Mouse (Mus musculus): Measurements from ENCODE around the gene Sh3bp2. TPM values are rescaled to one million over a fixed set of nuclear protein-coding genes. Genes with fewer than 3 reads are reported as not detected.

Sh3bp2 gene
- polyA plus RNA-seq, 1 experiment, result 29.7 TPM

DNA sequence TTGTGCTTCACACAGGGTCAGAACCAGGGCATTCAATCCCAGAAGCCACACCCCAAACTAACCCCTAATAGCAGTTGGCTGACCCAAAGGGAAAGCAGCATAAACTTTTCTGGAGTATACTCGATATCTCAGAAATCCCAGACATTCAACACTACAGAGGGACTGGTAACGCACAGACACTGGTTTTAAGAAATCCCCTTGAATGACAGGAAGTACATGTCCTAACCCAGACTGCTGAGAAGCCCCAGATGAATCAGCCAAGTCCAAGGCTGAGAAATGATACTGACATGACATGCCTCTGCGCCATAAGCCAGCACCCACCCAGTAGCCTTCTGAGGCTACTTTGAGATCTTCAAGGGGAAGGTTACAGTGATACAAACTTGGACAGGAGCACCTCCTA, 24.1 kb upstream of the Sh3bp2 start:
- Histone ChIP-seq H3K4me3 (replicated peaks; ENCODE audit: control insufficient read depth, low read depth, low read length) (no peak overlapping the region), H3K27ac (ENCODE audit: control insufficient read depth, insufficient read depth, low read depth, low read length, poor library complexity) (no peak overlapping the region), H3K4me1 (ENCODE audit: control insufficient read depth, insufficient read depth, low read length) (no peaks in the 10 kb centered on the region)
- no peak for TF ChIP-seq POLR2A (IDR thresholded peaks at IDR 0.05; ENCODE audit: borderline replicate concordance, control insufficient read depth, low read depth, low read length)
- WGBS, result 79% methylated on average over 3 of the region's 3 CpGs

DNA sequence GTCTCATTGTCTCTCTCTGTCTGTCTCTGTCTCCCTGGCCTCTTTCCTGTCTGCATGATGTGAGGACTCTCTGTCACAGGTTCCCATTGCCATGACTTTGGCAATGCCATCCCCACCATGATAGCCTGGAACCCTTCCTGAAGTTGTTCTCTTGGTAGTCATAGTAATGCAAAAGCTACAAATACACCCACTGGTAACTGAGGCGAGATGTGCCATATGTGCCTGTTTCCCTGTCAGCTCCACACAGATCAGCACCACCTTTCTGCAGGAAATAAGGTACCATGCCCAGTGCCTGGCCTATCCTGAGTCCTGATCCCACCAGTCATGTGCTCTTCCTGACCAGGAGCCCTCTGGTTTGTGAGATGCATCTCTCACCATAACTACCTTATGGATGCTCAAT, 23.2 kb upstream of the Sh3bp2 start:
- TF ChIP-seq CTCF (IDR thresholded peaks at IDR 0.05; ENCODE audit: control insufficient read depth, insufficient read depth, low read length) (no peak), POLR2A (IDR thresholded peaks at IDR 0.05; ENCODE audit: borderline replicate concordance, control insufficient read depth, low read depth, low read length) (no peak)
- H3K27ac ChIP-seq (ENCODE audit: control insufficient read depth, insufficient read depth, low read depth, low read length, poor library complexity), result no peak overlapping the region
- 95% methylated on average over 1 of the region's 1 CpGs for WGBS
- no peaks in the 10 kb centered on the region for H3K4me1 ChIP-seq (ENCODE audit: control insufficient read depth, insufficient read depth, low read length)
- no peak overlapping the region for H3K4me3 ChIP-seq (replicated peaks; ENCODE audit: control insufficient read depth, low read depth, low read length)

DNA sequence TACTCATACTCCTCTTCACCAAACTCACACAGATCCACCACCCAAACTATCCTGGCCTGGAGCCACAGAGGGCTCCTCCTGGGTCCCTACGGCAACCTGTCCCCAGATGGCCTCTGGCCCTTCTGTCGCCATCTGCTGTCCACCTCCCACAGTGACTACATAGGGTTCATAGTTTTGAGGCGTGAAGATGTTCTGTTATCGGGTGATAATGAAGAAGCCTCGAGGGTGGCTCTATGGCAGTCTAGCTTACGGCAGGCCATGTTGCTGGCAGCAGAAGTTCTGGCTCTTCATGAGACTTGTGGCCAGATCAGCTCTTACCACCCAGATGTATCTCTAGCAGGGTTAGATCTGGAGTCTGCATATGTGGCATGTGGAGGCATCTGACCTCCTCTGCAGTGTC, 22.8 kb upstream of the Sh3bp2 start:
- Histone ChIP-seq H3K27ac (ENCODE audit: control insufficient read depth, insufficient read depth, low read depth, low read length, poor library complexity) (no peak overlapping the region), H3K4me1 (ENCODE audit: control insufficient read depth, insufficient read depth, low read length) (no peaks in the 10 kb centered on the region), H3K4me3 (replicated peaks; ENCODE audit: control insufficient read depth, low read depth, low read length) (no peak overlapping the region)
- 73% methylated on average over 6 of the region's 6 CpGs for WGBS
- TF ChIP-seq CTCF (IDR thresholded peaks at IDR 0.05; ENCODE audit: control insufficient read depth, insufficient read depth, low read length) (no peak), POLR2A (IDR thresholded peaks at IDR 0.05; ENCODE audit: borderline replicate concordance, control insufficient read depth, low read depth, low read length) (no peak)

DNA sequence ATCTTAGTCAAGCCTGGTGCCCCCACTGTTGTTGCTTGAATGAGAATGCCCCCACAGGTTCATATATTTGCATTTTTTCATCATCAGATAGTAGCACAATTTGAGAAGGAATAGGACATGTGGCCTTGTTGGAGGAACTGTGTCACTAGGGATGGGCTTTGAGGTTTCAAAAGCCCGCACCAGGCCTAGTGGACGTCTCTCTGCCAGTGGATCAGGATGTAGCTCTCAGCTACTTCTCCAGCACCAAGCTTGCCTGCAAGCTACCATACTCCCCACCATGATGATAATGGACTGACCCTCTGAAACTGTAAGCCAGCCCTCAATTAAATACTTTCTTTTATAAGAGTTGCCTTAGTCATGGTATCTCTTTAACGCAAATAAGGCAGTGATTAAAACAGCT, 13.2 kb upstream of the Sh3bp2 start:
- no peak overlapping the region for H3K27ac ChIP-seq (ENCODE audit: control insufficient read depth, insufficient read depth, low read depth, low read length, poor library complexity)
- H3K4me3 ChIP-seq (replicated peaks; ENCODE audit: control insufficient read depth, low read depth, low read length), result no peak overlapping the region
- 64% methylated on average over 3 of the region's 3 CpGs for WGBS
- H3K4me1 ChIP-seq (ENCODE audit: control insufficient read depth, insufficient read depth, low read length), result no peaks in the 10 kb centered on the region; the same call in 1 of the 2 replicates
- no peak for TF ChIP-seq POLR2A (IDR thresholded peaks at IDR 0.05; ENCODE audit: borderline replicate concordance, control insufficient read depth, low read depth, low read length)
- TF ChIP-seq CTCF (IDR thresholded peaks at IDR 0.05; ENCODE audit: control insufficient read depth, insufficient read depth, low read length), result no peak

DNA sequence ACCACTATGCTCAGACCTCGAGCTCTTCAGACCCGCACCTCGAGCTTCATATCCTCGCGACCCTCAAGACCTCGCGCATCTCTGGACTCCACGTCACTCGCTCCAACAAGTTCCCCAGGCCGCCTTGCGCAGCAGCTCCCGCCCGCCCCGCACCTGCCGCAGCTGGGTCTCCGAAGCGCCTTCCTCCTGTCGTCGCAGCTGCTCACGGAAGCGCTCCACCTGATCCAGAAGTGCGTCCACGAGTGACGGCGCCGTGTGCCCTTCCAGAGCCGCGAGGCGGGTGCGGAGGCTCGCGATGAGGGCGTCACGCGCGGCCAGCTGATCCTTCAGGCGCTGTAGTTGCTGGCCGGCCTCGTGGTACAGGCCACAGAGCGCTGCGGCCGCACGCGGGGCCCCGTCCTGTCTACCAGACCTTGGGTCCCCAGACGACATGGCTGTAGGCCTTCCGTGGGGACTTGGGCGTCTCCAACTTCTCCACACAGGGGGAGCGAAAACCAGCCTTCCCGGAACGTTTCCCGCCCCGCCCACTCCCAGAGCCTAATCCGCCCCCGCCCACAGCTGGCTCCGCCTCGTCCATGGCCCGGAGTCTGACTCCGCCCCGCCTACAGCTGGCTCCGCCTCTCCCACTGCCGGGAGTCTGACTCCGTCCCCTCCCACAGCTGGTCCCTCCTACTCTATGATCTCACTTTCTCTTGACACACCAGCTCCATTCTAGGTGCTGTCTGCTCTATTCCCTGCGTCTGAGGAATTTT, 12.0 kb upstream of the Sh3bp2 start, which contains the start of gene Tnip2:
Gene Tnip2, minus strand, starts transcription at position 526 of the 752 bp plus-strand sequence.
- TF ChIP-seq CTCF (IDR thresholded peaks at IDR 0.05; ENCODE audit: control insufficient read depth, insufficient read depth, low read length) (no peak), POLR2A (IDR thresholded peaks at IDR 0.05; ENCODE audit: borderline replicate concordance, control insufficient read depth, low read depth, low read length) (peak; percentile 52; the same call in 1 of the 2 replicates)
- Histone ChIP-seq H3K4me3 (replicated peaks; ENCODE audit: control insufficient read depth, low read depth, low read length) (peak within 1 kb of the TSS; percentile 84), H3K4me1 (ENCODE audit: control insufficient read depth, insufficient read depth, low read length) (no peaks in the 10 kb centered on the region; the same call in 1 of the 2 replicates), H3K27ac (ENCODE audit: control insufficient read depth, insufficient read depth, low read depth, low read length, poor library complexity) (peak within 1 kb of the TSS; percentile 67)
- WGBS, result under 1% methylated on average over 64 of the region's 64 CpGs

DNA sequence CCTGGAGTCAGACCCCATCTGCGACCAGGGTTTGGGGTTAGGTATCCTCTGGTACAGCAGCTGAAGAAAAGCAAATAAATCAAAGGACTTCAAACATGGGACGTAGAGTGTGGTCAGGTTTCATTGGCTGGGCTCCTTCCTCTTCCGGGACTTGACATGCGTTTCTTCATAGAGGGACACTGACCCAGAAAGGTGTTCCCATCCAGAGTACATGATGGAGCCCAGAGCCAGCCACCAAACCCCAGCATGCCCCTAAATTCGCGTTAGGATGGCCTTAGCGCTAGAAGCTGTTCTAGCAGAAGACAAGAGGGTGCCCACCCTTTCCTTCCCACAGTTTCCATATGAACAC, 11.4 kb upstream of the Sh3bp2 start:
- Histone ChIP-seq H3K4me1 (ENCODE audit: control insufficient read depth, insufficient read depth, low read length) (no peaks in the 10 kb centered on the region; the same call in 1 of the 2 replicates), H3K4me3 (replicated peaks; ENCODE audit: control insufficient read depth, low read depth, low read length) (peak overlapping the region; percentile 84), H3K27ac (ENCODE audit: control insufficient read depth, insufficient read depth, low read depth, low read length, poor library complexity) (peak overlapping the region; percentile 11; the same call in 1 of the 2 replicates)
- 10% methylated on average over 7 of the region's 7 CpGs for WGBS
- TF ChIP-seq CTCF (IDR thresholded peaks at IDR 0.05; ENCODE audit: control insufficient read depth, insufficient read depth, low read length), result no peak
- TF ChIP-seq POLR2A (IDR thresholded peaks at IDR 0.05; ENCODE audit: borderline replicate concordance, control insufficient read depth, low read depth, low read length), result no peak

DNA sequence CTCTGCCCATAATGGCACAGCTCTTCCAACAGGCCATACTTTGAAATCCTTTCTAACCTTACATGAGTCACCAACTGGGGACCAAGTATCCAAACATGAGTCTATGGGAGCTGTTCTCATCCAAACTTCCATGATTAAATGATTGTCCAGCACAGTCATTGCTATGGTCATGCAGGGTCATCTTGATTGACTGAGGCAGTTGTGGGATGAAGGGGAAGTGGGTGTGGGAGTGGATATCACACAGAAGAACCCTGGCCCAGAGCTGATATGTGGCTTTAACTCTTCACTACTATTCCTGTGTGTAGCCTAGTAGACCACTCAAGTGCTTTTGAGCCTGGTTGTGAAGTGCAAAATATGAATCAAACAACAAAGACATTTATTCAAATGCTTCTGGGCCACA, 10.5 kb upstream of the Sh3bp2 start:
- Histone ChIP-seq H3K27ac (ENCODE audit: control insufficient read depth, insufficient read depth, low read depth, low read length, poor library complexity) (no peak overlapping the region), H3K4me3 (replicated peaks; ENCODE audit: control insufficient read depth, low read depth, low read length) (no peak overlapping the region), H3K4me1 (ENCODE audit: control insufficient read depth, insufficient read depth, low read length) (peaks cover 1% of the 10 kb centered on the region; the same call in 1 of the 2 replicates)
- TF ChIP-seq POLR2A (IDR thresholded peaks at IDR 0.05; ENCODE audit: borderline replicate concordance, control insufficient read depth, low read depth, low read length) (no peak), CTCF (IDR thresholded peaks at IDR 0.05; ENCODE audit: control insufficient read depth, insufficient read depth, low read length) (no peak)

DNA sequence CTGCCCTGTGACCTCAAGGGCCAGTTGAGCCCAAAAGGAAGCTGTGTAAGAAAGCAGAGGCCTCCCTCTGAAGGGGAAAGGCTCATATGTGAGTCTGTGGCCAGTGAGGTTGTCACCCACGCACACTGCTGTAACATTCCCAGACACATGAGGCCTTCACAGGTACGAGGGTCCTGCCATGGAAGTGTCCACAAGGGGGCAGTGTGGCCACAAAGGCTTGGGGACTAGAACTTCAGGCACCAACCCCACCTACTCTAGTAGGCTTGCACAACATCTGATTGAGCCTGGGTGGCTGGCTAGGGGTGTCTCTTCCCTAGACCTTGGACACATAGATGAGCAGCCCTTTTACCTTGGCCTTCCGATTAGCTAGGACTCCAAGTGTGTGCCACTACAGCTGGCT, 7.7 kb upstream of the Sh3bp2 start:
- WGBS, result 18% methylated on average over 3 of the region's 3 CpGs
- H3K4me3 ChIP-seq (replicated peaks; ENCODE audit: control insufficient read depth, low read depth, low read length), result no peak overlapping the region
- H3K27ac ChIP-seq (ENCODE audit: control insufficient read depth, insufficient read depth, low read depth, low read length, poor library complexity), result no peak overlapping the region
- TF ChIP-seq CTCF (IDR thresholded peaks at IDR 0.05; ENCODE audit: control insufficient read depth, insufficient read depth, low read length) (peak; percentile 96), POLR2A (IDR thresholded peaks at IDR 0.05; ENCODE audit: borderline replicate concordance, control insufficient read depth, low read depth, low read length) (no peak)
- H3K4me1 ChIP-seq (ENCODE audit: control insufficient read depth, insufficient read depth, low read length), result peaks cover 6% of the 10 kb centered on the region; the same call in 1 of the 2 replicates
